Mouse (Mus musculus) kidney, adult 2 months (tissue): ENCODE data around the gene Dhx40. TPM values are rescaled to one million over a fixed set of nuclear protein-coding genes. Genes with fewer than 3 reads are reported as not detected.
"Not testable (repeated sequence)": the region's sequence is repeated elsewhere in the genome, so short reads cannot be mapped to it uniquely, and the experiment has no call there.

Experiments used
- DNase-seq: peaks from one replicate; pipeline ENCODE4 v3.0.0; 2021
- H3K27ac ChIP-seq: fragments of 200-500 bp; 2 replicates; pipeline ENCODE4 v1.5.1; 2012; ENCODE audit warnings: low read depth, low read length, control low read depth, inconsistent platforms; ENCODE audit not compliant: insufficient read depth
- H3K27me3 ChIP-seq: fragments of 200-500 bp; replicated peaks from 2 replicates; pipeline ENCODE4 v1.6.1; 2012; ENCODE audit warnings: mild to moderate bottlenecking, moderate library complexity, low read length, inconsistent platforms; ENCODE audit not compliant: control insufficient read depth, insufficient read depth
- H3K36me3 ChIP-seq: fragments of 200-500 bp; 2 replicates; pipeline ENCODE4 v1.6.1; 2012; ENCODE audit warnings: mild to moderate bottlenecking, moderate library complexity, low read length, inconsistent platforms; ENCODE audit not compliant: control insufficient read depth, insufficient read depth
- H3K4me1 ChIP-seq: fragments of 200-500 bp; 2 replicates; pipeline ENCODE4 v1.6.1; 2011; ENCODE audit warnings: low read length; ENCODE audit not compliant: control insufficient read depth, insufficient read depth
- H3K4me3 ChIP-seq: fragments of 200-500 bp; 2 replicates; pipeline ENCODE4 v1.5.1; 2011; ENCODE audit warnings: mild to moderate bottlenecking, low read depth, low read length, control low read depth; ENCODE audit not compliant: insufficient read depth
- CTCF ChIP-seq: fragments of 200-500 bp; conservative IDR thresholded peaks from 2 replicates; pipeline ENCODE4 v1.5.1; 2011; ENCODE audit warnings: low read depth, mild to moderate bottlenecking, control low read depth, low read length, moderate library complexity, mixed read lengths; ENCODE audit not compliant: insufficient read depth, insufficient read length
- POLR2A ChIP-seq: fragments of 200-500 bp; IDR thresholded peaks from one replicate; pipeline ENCODE4 v1.6.1; 2011; ENCODE audit warnings: low read depth, low read length, control low read depth
- WGBS: fragments of 180-500 bp; shearing (Covaris S2); methylation state at CpG from one replicate; pipeline ENCODE4 v1.1.7; 2018; 5-methylcytosine and 5-hydroxymethylcytosine counted together
- polyA plus RNA-seq: library from polyadenylated mRNA; depleted of rRNA; stranded (reverse); fragments of >200 nt; gene quantifications from 2 replicates; pipeline ENCODE4 v1.2.3, GENCODE M21; 2012

Gene Dhx40
- polyA plus RNA-seq, 1 experiment = 10.0 TPM

DNA sequence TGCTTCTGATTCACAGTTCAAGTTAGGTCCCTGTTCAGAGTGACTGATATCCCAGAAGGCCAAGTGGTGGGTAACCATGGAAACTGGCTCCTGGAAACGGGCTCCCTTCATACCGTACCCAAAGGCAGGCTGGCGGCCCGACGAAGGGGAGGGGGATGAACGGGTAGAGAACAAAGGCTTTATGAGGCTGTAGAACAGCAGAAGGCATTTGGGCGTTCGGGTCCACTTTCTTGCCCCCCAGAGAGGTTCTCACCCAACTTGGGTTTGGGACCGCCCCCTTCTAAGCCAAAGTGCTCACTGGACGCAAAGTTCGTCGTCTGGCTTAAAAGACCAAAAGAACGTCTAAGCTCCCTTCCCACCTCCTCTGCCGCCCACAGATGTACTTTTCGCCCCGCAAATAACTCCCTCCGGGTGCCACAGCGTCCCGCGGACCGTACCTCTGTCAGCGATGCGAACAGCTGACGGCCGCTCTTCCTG, 507 bp downstream of the Dhx40 start:
- Histone ChIP-seq H3K4me3 (peak overlapping the region; percentile 85), H3K36me3 (no peaks in the 10 kb centered on the region; the same call in 1 of the 2 replicates), H3K27ac (peak overlapping the region; percentile 17; the same call in 1 of the 2 replicates), H3K4me1 (peaks cover 2% of the 10 kb centered on the region; the same call in 1 of the 2 replicates), H3K27me3 (no peaks in the 10 kb centered on the region)
- peak; percentile 71 for DNase-seq
- TF ChIP-seq POLR2A (no peak), CTCF (no peak)
- 0% methylated on average over 25 of the region's 25 CpGs for WGBS

DNA sequence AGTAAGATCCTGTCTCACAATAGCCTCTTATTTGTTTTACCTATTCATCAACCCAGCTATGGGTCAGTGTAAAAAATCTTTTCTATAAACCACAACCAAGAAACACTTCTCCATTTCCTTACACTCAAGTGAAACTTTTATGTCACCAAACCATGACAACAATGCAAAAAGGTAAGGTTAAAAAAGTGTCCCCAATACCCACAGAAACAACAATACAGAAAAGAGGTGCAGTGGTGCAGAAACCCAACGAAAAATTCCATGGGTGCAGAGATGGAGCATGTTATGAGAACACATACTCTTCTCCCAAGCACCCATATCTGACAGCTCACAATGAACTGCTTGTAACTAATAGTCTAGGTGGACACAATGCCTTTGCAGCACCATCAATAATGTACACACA, 13.4 kb downstream of the Dhx40 start:
- Histone ChIP-seq H3K36me3 (peaks cover 9% of the 10 kb centered on the region), H3K4me3 (no peak overlapping the region), H3K27me3 (no peaks in the 10 kb centered on the region), H3K4me1 (no peaks in the 10 kb centered on the region), H3K27ac (no peak overlapping the region)
- no peak for DNase-seq
- TF ChIP-seq CTCF = no peak
- TF ChIP-seq POLR2A = no peak
- WGBS = 75% methylated on average over 1 of the region's 1 CpGs

DNA sequence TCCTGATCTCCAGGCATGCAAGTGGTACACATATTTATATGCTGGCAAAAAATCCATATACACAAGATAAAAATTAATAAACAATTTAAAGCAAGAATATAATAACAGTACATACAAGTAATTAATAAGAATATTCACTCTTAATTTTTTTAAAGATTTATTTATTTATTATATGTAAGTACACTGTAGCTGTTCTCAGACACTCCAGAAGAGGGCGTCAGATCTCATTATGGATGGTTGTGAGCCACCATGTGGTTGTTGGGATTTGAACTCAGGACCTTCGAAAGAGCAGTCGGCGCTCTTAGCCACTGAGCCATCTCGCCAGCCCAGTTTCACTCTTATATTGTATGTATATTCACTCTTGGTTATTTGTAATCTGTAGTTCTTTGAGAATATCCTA, 20.1 kb downstream of the Dhx40 start:
- not testable (repeated sequence) for H3K27ac ChIP-seq, H3K4me3 ChIP-seq, H3K27me3 ChIP-seq, DNase-seq, H3K4me1 ChIP-seq
- peaks cover 13% of the 10 kb centered on the region for H3K36me3 ChIP-seq
- 95% methylated on average over 5 of the region's 5 CpGs for WGBS

DNA sequence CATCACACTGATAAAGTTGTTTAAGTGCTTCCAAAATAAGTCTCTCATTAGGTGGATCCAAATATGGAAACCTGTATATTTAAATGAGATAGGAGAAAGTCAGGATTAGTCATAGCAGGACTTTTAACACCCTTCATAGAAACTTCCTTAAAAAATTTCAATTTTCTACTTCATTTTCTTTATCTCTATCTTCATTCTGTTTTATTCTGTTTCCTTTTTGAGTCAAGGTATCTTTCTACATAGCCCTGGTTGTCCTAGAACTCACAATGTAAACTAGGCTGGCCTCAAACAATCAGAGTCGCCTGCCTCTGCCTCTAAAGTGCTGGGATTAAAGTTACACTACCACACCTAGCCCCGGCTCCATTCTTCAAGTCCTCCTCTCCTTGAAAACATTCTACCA, 21.8 kb downstream of the Dhx40 start:
- no peak for DNase-seq
- H3K36me3 ChIP-seq = peaks cover 11% of the 10 kb centered on the region
- TF ChIP-seq CTCF = no peak
- TF ChIP-seq POLR2A = no peak
- H3K27ac ChIP-seq = no peak overlapping the region
- no peak overlapping the region for H3K4me3 ChIP-seq
- no peaks in the 10 kb centered on the region for H3K27me3 ChIP-seq
- H3K4me1 ChIP-seq = peaks cover 4% of the 10 kb centered on the region; the same call in 1 of the 2 replicates
- WGBS = 96% methylated on average over 2 of the region's 2 CpGs

- Histone ChIP-seq H3K4me1 (no peaks in the 10 kb centered on the region), H3K36me3 (peaks cover 4% of the 10 kb centered on the region; the same call in 1 of the 2 replicates), H3K27me3 (no peaks in the 10 kb centered on the region), H3K4me3 (no peak overlapping the region), H3K27ac (no peak overlapping the region)
- no peak for TF ChIP-seq POLR2A
- no peak for TF ChIP-seq CTCF
- peak; percentile 59 for DNase-seq
- WGBS = 74% methylated on average over 4 of the region's 4 CpGs
Observed at GRCm38 (mm10) chr11:86769884-86770283, 37.7 kb downstream of the Dhx40 start.

DNA sequence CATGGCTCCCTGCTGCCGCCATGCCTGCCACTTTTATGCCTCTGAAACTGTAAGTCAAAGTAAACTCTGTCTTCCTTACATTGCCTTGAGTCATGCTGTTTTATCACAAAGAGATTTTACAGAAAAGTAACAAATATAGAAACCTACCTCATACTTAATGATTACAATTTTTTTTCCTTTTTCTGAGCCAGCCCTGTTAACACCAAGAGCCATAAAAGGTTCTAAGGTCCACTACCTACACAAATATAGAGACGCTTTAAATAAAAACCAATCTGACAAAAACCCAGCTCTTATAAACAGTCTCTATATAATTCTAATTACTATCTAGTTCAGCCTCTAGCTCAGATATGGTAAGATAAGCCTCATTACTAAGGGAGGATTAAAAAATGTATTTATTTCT, 43.0 kb downstream of the Dhx40 start:
- WGBS = 95% methylated on average over 2 of the region's 2 CpGs
- Histone ChIP-seq H3K27me3 (no peaks in the 10 kb centered on the region), H3K27ac (no peak overlapping the region), H3K36me3 (no peaks in the 10 kb centered on the region), H3K4me1 (no peaks in the 10 kb centered on the region), H3K4me3 (no peak overlapping the region)
- DNase-seq = no peak
- TF ChIP-seq CTCF (no peak), POLR2A (no peak)

DNA sequence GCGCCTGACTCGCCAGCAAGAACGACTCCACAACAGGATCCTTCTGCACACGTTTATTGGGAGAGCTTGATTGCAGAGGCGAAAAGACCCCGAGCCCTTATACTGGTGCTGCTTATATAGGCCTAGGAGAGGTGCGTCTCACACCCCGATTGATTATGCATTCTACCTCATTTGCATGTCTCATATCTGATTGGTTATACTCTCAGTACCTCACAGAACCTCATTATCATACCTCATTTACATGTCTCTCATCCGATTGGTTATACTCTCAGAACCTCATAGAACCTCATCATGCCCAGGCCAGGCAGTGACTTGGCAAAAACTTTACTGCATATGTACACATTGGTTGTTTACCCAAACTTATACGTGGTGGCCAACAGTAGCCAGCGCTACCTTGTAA, 44.4 kb downstream of the Dhx40 start:
- H3K27me3 ChIP-seq, H3K27ac ChIP-seq, H3K4me1 ChIP-seq, H3K4me3 ChIP-seq, H3K36me3 ChIP-seq, DNase-seq: not testable (repeated sequence)
- WGBS = 97% methylated on average over 11 of the region's 11 CpGs

- TF ChIP-seq POLR2A (no peak), CTCF (no peak)
- Histone ChIP-seq H3K27me3 (no peaks in the 10 kb centered on the region), H3K36me3 (no peaks in the 10 kb centered on the region), H3K27ac (no peak overlapping the region), H3K4me3 (no peak overlapping the region), H3K4me1 (no peaks in the 10 kb centered on the region; the same call in 1 of the 2 replicates)
- DNase-seq = no peak
Observed at GRCm38 (mm10) chr11:86760357-86760756, 47.2 kb downstream of the Dhx40 start.
